Mouse (Mus musculus) hindbrain, embryonic 15.5 days (tissue): ENCODE measurements around the gene Samd14. TPM values are rescaled to one million over a fixed set of nuclear protein-coding genes. Genes with fewer than 3 reads are reported as not detected.

Experiments used
- ATAC-seq: fragments of 200-750 bp; cut with Nextera tagmentation; 2 replicates; pipeline ENCODE4 v1.8.0; 2017; ENCODE audit warnings: low read depth, moderate number of reproducible peaks, moderate TSS enrichment; ENCODE audit not compliant: low FRiP score
- H3K27ac ChIP-seq: fragments of 300-500 bp; sonication (generic); replicated peaks from 2 replicates; pipeline ENCODE4 v1.5.1; 2015; ENCODE audit warnings: mild to moderate bottlenecking, inconsistent platforms
- H3K27me3 ChIP-seq: fragments of 300-500 bp; sonication (generic); 2 replicates; pipeline ENCODE4 v1.6.1; 2015; ENCODE audit warnings: control low read depth, inconsistent platforms
- H3K36me3 ChIP-seq: fragments of 300-500 bp; sonication (generic); 2 replicates; pipeline ENCODE4 v1.6.1; 2015; ENCODE audit warnings: control low read depth, inconsistent platforms
- H3K4me1 ChIP-seq: fragments of 300-500 bp; sonication (generic); replicated peaks from 2 replicates; pipeline ENCODE4 v1.6.1; 2015; ENCODE audit warnings: control low read depth, inconsistent platforms
- H3K4me2 ChIP-seq: fragments of 300-500 bp; sonication (generic); 2 replicates; pipeline ENCODE4 v1.6.1; 2015; ENCODE audit warnings: moderate library complexity, mild to moderate bottlenecking, inconsistent platforms
- H3K4me3 ChIP-seq: fragments of 300-500 bp; sonication (generic); 2 replicates; pipeline ENCODE4 v1.5.1; 2015; ENCODE audit warnings: mild to moderate bottlenecking, inconsistent platforms
- H3K9ac ChIP-seq: fragments of 300-500 bp; sonication (generic); 2 replicates; pipeline ENCODE4 v1.6.1; 2015; ENCODE audit warnings: inconsistent platforms
- H3K9me3 ChIP-seq: fragments of 300-500 bp; sonication (generic); 2 replicates; pipeline ENCODE4 v1.6.1; 2016; ENCODE audit warnings: control low read depth, inconsistent platforms
- WGBS: fragments of 180-500 bp; shearing (Covaris S2); methylation state at CpG from one replicate; pipeline ENCODE4 v1.1.7; 2015; 5-methylcytosine and 5-hydroxymethylcytosine counted together
- polyA plus RNA-seq: library from polyadenylated mRNA; unstranded; fragments of >200 nt; fragmentation: Nextera tagmentation; extraction: Ambion mirVana; gene quantifications from 2 replicates; pipeline ENCODE4 v1.2.1, GENCODE M21; 2015

Gene Samd14
- polyA plus RNA-seq, 1 experiment from 2014 or later: 176 TPM

DNA sequence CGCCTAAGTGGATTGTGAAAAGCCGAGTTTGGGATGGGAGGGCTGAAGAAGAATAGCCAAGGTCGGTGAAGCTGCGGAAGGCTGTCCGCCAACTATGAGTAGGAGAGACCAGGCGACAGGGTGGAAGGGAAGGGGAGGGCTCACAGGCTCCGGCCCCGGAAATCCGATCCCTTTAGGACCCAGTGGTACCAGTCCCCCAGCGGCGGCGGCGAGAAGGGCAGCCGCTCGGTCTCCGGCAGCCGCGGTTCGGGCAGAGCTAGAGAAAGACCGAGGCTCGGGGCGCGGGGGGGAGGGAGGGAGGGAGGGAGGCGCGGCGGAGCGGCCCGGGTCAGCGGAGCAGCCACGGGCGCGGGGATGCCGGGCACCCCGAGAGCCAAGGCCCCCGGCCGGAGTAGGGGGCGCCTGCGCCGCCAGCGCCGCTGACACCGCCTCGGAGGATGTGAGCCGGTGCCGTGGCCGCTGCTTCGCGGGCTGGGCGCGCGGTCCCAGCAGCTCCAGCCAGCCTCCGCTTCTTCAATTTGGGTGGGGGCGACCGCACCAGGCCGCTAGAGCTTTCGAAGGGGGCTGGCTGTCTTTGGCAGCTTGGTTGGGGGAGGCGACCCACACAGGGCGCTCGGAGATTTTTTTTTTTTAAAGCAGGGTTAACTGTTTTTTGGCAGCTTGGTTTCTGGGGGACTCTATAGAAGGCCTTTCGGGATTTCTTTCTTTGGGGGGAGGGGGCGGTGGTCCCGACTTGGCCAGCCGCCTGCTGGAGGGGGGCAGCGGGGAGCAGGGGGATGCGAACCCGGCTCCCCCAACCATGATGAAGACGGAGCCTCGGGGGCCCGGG is 18.7 kb upstream of the Samd14 start, which contains the start of gene Ppp1r9b:
Gene Ppp1r9b (plus strand): TSS at position 287 of the 829 bp plus-strand sequence.
- WGBS: under 1% methylated on average over 55 of the region's 69 CpGs
- H3K4me3 ChIP-seq: peak within 1 kb of the TSS; percentile 93
- no peaks in the 10 kb centered on the region for H3K27me3 ChIP-seq
- peaks cover 69% of the 10 kb centered on the region for H3K4me1 ChIP-seq
- ATAC-seq: peak; percentile 84
- no peaks in the 10 kb centered on the region for H3K36me3 ChIP-seq
- H3K4me2 ChIP-seq: peak within 1 kb of the TSS; percentile 96
- peak within 1 kb of the TSS; percentile 90 for H3K9ac ChIP-seq
- peak within 1 kb of the TSS; percentile 95 for H3K27ac ChIP-seq
- H3K9me3 ChIP-seq: no peaks in the 10 kb centered on the region

DNA sequence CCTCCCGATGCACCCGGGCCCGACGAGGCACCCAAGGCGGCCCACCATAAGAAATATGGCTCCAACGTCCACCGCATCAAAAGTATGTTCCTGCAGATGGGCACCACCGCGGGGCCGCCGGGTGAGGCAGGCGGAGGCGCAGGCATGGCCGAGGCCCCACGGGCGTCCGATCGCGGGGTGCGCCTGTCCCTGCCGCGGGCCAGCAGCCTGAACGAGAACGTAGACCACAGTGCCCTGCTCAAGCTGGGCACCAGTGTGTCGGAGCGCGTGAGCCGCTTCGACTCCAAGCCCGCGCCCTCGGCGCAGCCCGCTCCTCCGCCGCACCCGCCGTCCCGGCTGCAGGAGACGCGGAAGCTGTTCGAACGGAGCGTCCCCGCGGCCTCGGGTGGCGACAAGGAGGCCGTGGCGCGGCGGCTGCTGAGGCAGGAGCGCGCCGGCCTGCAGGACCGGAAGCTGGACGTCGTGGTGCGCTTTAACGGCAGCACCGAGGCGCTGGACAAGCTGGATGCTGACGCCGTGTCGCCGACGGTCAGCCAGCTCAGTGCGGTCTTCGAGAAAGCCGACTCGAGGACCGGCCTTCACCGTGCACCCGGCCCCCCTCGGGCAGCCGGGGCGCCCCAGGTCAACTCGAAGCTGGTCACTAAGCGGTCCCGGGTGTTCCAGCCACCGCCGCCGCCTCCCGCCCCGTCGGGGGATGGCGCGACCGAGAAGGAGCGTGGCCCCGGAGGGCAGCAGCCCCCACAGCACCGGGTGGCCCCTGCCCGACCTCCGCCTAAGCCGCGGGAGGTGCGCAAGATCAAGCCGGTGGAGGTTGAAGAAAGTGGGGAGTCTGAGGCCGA is 17.8 kb upstream of the Samd14 start:
- Histone ChIP-seq H3K9me3 (no peaks in the 10 kb centered on the region), H3K4me3 (peak overlapping the region; percentile 93), H3K4me1 (peaks cover 77% of the 10 kb centered on the region), H3K36me3 (peaks cover 6% of the 10 kb centered on the region), H3K27me3 (no peaks in the 10 kb centered on the region), H3K4me2 (peak overlapping the region; percentile 96), H3K9ac (peak overlapping the region; percentile 90), H3K27ac (peak overlapping the region; percentile 95)
- no peak for ATAC-seq
- WGBS: under 1% methylated on average over 96 of the region's 99 CpGs

DNA sequence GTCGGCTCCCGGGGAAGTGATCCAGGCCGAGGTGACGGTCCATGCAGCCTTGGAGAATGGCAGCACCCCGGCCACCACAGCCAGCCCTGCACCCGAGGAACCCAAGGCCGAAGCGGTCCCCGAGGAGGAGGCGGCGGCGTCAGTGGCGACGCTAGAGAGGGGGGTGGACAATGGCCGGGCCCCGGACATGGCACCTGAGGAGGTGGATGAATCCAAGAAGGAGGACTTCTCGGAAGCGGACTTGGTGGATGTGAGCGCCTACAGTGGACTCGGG is 17.3 kb upstream of the Samd14 start:
- Histone ChIP-seq H3K4me3 (peak overlapping the region; percentile 93), H3K4me1 (peaks cover 74% of the 10 kb centered on the region), H3K9me3 (no peaks in the 10 kb centered on the region), H3K4me2 (peak overlapping the region; percentile 96), H3K9ac (peak overlapping the region; percentile 90), H3K36me3 (peaks cover 10% of the 10 kb centered on the region), H3K27ac (peak overlapping the region; percentile 95), H3K27me3 (no peaks in the 10 kb centered on the region)
- WGBS: 0% methylated on average over 20 of the region's 20 CpGs
- no peak for ATAC-seq

DNA sequence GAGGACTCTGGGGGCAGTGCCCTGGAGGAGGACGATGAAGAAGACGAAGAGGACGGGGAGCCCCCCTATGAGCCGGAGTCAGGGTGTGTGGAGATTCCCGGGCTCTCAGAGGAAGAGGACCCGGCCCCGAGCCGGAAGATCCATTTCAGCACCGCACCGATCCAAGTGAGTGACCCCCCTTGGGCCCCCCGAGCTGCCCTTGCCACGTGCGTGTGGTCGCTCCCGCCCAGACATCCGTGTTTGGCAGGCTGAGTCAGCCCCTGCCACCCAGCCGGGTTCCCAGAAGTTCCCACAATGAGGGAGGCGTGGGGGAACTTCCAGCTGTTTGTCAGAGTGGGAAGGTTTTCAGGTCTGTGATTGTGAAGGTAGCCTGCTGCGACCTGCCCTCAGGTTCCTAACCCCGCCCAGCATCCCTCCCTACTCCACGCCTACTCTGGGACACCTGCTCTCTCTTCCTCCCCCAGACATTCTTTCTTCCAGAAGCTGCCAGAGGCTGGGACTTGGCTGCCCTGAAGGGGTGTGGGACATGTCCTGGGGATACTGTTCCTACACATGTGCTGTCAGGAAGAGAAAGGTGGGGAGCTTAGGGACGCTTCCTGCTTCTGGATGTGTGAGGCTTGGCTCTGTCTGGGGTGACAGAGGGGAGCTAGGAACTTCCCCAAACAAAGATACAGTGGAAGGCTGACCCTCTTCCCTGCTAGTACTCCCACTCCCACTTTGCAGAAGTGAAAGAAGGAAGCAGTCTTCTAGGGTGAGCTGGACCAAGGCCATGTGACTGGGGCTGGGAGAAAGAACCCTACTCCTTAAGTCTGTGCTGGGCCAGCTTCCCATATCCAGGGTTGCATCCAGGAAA is 16.7 kb upstream of the Samd14 start:
- peak overlapping the region; percentile 93 for H3K4me3 ChIP-seq
- H3K36me3 ChIP-seq: peaks cover 13% of the 10 kb centered on the region
- peak overlapping the region; percentile 96 for H3K4me2 ChIP-seq
- ATAC-seq: no peak
- no peaks in the 10 kb centered on the region for H3K9me3 ChIP-seq
- peak overlapping the region; percentile 95; the same call in 1 of the 2 replicates for H3K27ac ChIP-seq
- H3K27me3 ChIP-seq: no peaks in the 10 kb centered on the region
- H3K4me1 ChIP-seq: peaks cover 75% of the 10 kb centered on the region
- WGBS: 2% methylated on average over 22 of the region's 22 CpGs
- peak overlapping the region; percentile 90 for H3K9ac ChIP-seq

DNA sequence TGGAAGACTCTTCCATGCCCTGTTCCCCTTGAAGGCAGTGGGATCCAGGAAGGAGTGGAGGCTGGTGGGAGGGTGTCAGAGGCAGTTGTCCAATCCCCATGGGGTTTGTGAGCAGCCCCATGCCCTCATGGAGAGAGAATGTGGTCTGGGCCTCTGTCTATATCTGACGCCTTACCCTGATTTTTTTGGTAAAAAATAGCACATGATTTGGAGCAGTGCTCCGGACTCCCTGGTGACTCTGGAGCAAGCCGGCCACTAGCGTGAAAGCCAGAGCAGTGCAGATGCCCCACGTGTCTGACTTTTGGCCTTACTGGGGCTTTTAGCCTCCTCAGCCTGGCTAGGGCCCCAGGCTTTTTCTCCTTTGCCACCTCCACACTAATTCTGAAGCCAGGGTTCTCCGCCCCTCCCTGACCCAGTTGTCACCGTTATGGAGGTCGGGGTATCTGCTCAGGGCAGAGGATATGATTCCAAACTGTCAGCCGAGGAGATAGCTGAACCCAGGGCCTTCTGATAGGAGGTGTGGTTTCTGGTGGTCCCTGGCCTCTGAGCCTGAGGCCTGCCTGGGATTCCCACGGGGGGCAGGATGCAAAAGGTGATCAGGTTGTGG is 15.4 kb upstream of the Samd14 start:
- H3K9me3 ChIP-seq: no peaks in the 10 kb centered on the region
- 32% methylated on average over 10 of the region's 10 CpGs for WGBS

DNA sequence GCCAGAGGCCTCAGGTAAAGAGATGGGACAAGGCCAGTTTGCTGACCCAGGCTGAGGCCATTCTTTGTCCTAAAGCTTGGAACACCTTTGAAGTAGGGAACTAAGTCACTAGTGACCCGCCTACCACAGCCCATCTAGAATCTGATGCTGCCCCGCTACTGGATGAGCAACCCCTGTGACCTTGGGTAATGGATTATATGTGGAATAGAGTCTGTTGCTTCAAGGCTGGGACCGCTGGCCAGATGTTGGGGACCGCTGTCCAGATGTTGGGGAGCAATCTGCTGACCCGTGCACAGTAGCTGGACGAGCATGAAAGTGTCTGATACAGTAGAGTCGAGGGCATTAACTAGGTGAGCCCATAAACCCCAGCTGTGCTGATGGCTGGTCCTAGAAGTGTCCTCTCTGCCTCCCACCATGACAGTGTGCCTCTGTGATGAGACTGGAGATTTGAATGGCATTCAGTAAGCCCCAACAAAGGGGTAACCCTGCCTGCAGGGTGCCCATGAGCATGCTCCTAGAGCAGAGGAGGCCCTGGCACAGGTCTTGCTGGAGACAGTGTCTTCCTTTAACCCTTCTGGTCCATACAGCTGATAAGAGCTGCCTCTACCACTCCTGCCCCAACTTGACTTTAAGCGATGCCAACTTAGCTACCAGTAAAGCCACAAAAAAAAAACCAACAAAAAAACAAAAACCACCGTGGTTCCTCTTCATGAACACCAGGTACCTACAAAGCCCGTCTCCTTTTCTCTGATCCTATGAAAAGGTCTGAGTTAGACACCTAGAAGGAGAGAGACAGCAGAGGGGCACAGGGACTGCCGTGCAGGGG is 14.5 kb upstream of the Samd14 start:
- H3K9ac ChIP-seq: peak overlapping the region; percentile 90
- WGBS: 85% methylated on average over 11 of the region's 11 CpGs
- H3K27ac ChIP-seq: no peak overlapping the region
- no peak for ATAC-seq
- peak overlapping the region; percentile 96 for H3K4me2 ChIP-seq
- H3K9me3 ChIP-seq: no peaks in the 10 kb centered on the region
- H3K4me1 ChIP-seq: peaks cover 63% of the 10 kb centered on the region
- H3K27me3 ChIP-seq: no peaks in the 10 kb centered on the region
- peaks cover 13% of the 10 kb centered on the region for H3K36me3 ChIP-seq
- H3K4me3 ChIP-seq: peak overlapping the region; percentile 93

More for the DNA sequence above, 15.4 kb upstream of the Samd14 start:
- peak overlapping the region; percentile 93 for H3K4me3 ChIP-seq
- peaks cover 13% of the 10 kb centered on the region for H3K36me3 ChIP-seq
- H3K27ac ChIP-seq: no peak overlapping the region
- ATAC-seq: no peak
- H3K27me3 ChIP-seq: no peaks in the 10 kb centered on the region
- peaks cover 70% of the 10 kb centered on the region for H3K4me1 ChIP-seq
- H3K4me2 ChIP-seq: peak overlapping the region; percentile 96
- H3K9ac ChIP-seq: peak overlapping the region; percentile 90

DNA sequence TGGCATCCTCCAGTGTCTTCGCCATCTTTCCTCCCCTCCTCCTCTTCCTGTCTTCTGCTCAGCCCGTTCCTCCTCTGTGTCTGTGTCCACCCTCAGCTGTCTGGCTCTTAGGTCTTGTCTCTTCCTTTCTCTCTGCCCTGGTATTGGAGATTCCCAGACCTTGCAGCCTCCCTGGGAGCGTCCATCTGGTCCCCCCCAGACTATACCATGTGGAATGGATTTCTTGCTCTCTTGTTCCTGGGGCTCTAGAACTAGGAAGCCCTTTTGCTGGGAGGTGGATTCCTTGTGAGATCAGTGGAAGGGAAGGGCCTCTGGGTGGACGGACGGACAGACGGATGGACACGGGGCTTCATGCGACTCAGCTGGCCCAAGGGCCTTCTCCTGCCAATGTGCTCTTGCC is 13.6 kb upstream of the Samd14 start:
- Histone ChIP-seq H3K9me3 (no peaks in the 10 kb centered on the region), H3K27me3 (no peaks in the 10 kb centered on the region), H3K27ac (no peak overlapping the region), H3K9ac (no peak overlapping the region), H3K4me2 (peak overlapping the region; percentile 96), H3K4me1 (peaks cover 67% of the 10 kb centered on the region), H3K36me3 (peaks cover 13% of the 10 kb centered on the region), H3K4me3 (no peak overlapping the region)
- 79% methylated on average over 8 of the region's 8 CpGs for WGBS
- no peak for ATAC-seq

DNA sequence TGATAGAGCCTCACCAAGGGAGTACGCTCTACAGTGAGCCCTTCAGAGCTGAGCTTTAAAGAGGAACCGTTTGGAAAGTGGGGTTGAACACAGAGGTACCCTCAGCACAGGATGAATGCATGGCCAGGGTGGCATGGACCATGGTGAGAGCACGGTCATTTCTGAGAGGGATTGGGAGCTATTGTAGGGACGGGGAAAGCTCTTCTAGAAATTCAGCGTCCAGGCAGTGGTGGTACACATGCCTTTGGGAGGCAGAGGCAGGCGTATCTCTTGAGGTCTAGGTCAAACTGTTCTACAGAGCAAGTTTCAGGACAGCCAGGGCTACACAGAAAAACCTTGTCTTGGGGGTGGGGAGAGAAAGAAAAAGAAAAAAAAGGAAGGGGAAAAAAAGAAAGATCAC is 12.7 kb upstream of the Samd14 start:
- Histone ChIP-seq H3K27me3 (no peaks in the 10 kb centered on the region), H3K4me3 (no peak overlapping the region), H3K27ac (no peak overlapping the region), H3K36me3 (peaks cover 20% of the 10 kb centered on the region), H3K9me3 (no peaks in the 10 kb centered on the region), H3K4me2 (no peak overlapping the region), H3K9ac (no peak overlapping the region), H3K4me1 (peaks cover 67% of the 10 kb centered on the region)
- WGBS: 92% methylated on average over 6 of the region's 6 CpGs
- no peak for ATAC-seq

DNA sequence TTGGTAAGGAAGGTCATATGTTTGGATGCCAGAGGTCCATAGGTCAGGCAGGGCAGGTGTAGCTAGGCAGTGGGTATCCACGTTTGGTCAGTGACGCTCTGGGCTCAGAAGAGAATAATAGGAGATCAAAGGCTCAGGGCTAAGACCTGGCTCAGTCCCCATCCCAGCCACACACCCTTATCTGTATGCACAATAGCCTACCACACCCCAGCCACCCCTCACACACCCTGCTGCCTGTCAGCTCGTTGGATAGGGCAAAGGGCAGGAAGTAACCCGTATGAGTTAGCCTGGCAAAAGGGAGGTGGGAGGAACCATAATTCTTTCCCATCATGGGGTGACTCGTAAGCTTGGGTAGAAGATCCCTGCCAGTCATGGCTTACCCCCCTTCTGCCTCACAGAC is 12.1 kb upstream of the Samd14 start:
- Histone ChIP-seq H3K9me3 (no peaks in the 10 kb centered on the region), H3K4me2 (peak overlapping the region; percentile 7; the same call in 1 of the 2 replicates), H3K27ac (peak overlapping the region; percentile 31; the same call in 1 of the 2 replicates), H3K9ac (no peak overlapping the region), H3K27me3 (no peaks in the 10 kb centered on the region), H3K4me1 (peaks cover 65% of the 10 kb centered on the region), H3K4me3 (no peak overlapping the region), H3K36me3 (peaks cover 27% of the 10 kb centered on the region)
- ATAC-seq: no peak
- WGBS: 59% methylated on average over 5 of the region's 5 CpGs

DNA sequence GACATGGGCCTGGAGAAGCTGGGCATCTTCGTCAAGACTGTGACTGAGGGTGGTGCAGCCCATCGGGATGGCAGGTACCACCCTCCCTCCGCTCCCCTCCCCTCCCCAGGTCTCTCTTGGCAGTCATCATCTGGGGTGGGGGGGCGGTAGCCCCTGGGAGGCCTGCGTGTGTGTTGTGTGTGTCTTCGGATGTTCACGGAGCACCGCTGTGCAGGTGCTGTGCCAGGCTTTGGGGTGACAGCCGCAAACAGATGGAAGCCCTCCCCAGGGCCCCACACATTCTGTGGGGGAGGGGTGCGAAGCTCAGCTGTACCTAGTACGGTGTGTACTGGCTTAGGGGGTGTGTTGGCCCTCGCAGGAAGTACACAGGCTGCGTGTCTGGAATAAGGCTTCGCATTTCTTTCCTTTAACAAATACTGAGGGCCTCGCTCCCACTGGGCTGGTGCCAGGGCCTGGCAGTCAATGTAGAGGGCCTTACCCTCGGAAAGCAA is 11.6 kb upstream of the Samd14 start:
- Histone ChIP-seq H3K27ac (peak overlapping the region; percentile 31; the same call in 1 of the 2 replicates), H3K4me1 (peaks cover 60% of the 10 kb centered on the region), H3K9ac (no peak overlapping the region), H3K27me3 (no peaks in the 10 kb centered on the region), H3K9me3 (no peaks in the 10 kb centered on the region), H3K4me3 (no peak overlapping the region), H3K4me2 (peak overlapping the region; percentile 7; the same call in 1 of the 2 replicates), H3K36me3 (peaks cover 31% of the 10 kb centered on the region)
- WGBS: 58% methylated on average over 16 of the region's 16 CpGs
- ATAC-seq: peak; percentile 36
